Mouse (Mus musculus) forebrain, embryonic 15.5 days (tissue): ENCODE measurements around the gene Thbs2. TPM values are rescaled to one million over a fixed set of nuclear protein-coding genes. Genes with fewer than 3 reads are reported as not detected.

Experiments used
- ATAC-seq: fragments of 200-750 bp; cut with Nextera tagmentation; replicated peaks from 2 replicates; pipeline ENCODE4 v1.8.0; 2017; ENCODE audit warnings: mild to moderate bottlenecking, moderate TSS enrichment, moderate library complexity
- H3K27ac ChIP-seq: fragments of 300-500 bp; sonication (generic); replicated peaks from 2 replicates; pipeline ENCODE4 v1.5.1; 2015; ENCODE audit warnings: mild to moderate bottlenecking, inconsistent platforms
- H3K27me3 ChIP-seq: fragments of 300-500 bp; sonication (generic); 2 replicates; pipeline ENCODE4 v1.6.1; 2015; ENCODE audit warnings: inconsistent platforms
- H3K36me3 ChIP-seq: fragments of 300-500 bp; sonication (generic); 2 replicates; pipeline ENCODE4 v1.6.1; 2015; ENCODE audit warnings: mild to moderate bottlenecking, inconsistent platforms
- H3K4me1 ChIP-seq: fragments of 300-500 bp; sonication (generic); 2 replicates; pipeline ENCODE4 v1.6.1; 2015; ENCODE audit warnings: inconsistent platforms
- H3K4me2 ChIP-seq: fragments of 300-500 bp; sonication (generic); replicated peaks from 2 replicates; pipeline ENCODE4 v1.6.1; 2015; ENCODE audit warnings: mild to moderate bottlenecking, inconsistent platforms
- H3K4me3 ChIP-seq: fragments of 300-500 bp; sonication (generic); 2 replicates; pipeline ENCODE4 v1.5.1; 2015; ENCODE audit warnings: mild to moderate bottlenecking, inconsistent platforms
- H3K9ac ChIP-seq: fragments of 300-500 bp; sonication (generic); replicated peaks from 2 replicates; pipeline ENCODE4 v1.6.1; 2015; ENCODE audit warnings: mild to moderate bottlenecking, inconsistent platforms
- H3K9me3 ChIP-seq: fragments of 300-500 bp; sonication (generic); 2 replicates; pipeline ENCODE4 v1.6.1; 2016; ENCODE audit warnings: inconsistent platforms
- WGBS: fragments of 180-500 bp; shearing (Covaris S2); methylation state at CpG from one replicate; pipeline ENCODE4 v1.1.7; 2015; ENCODE audit warnings: mixed read lengths; 5-methylcytosine and 5-hydroxymethylcytosine counted together
- polyA plus RNA-seq: library from polyadenylated mRNA; unstranded; fragments of >200 nt; fragmentation: Nextera tagmentation; extraction: Ambion mirVana; gene quantifications from 2 replicates; pipeline ENCODE4 v1.2.1, GENCODE M21; 2015

Gene Thbs2
- polyA plus RNA-seq, 1 experiment from 2014 or later, result 1.2 TPM

- H3K4me1 ChIP-seq, result no peaks in the 10 kb centered on the region
- no peaks in the 10 kb centered on the region for H3K36me3 ChIP-seq
- H3K4me3 ChIP-seq, result no peak overlapping the region
- H3K27ac ChIP-seq, result no peak overlapping the region
- no peak overlapping the region for H3K4me2 ChIP-seq
- no peak for ATAC-seq
- no peak overlapping the region for H3K9ac ChIP-seq
- no peaks in the 10 kb centered on the region for H3K27me3 ChIP-seq
- H3K9me3 ChIP-seq, result no peaks in the 10 kb centered on the region
- 92% methylated on average over 3 of the region's 3 CpGs for WGBS
These were observed 74.0 kb downstream of the Thbs2 start for GRCm38 (mm10) chr17:14620037-14620436.

GRCm38 (mm10) chr17:14619038-14619437 is 75.0 kb downstream of the Thbs2 start:
- Histone ChIP-seq H3K4me1 (no peaks in the 10 kb centered on the region), H3K27me3 (no peaks in the 10 kb centered on the region), H3K4me3 (no peak overlapping the region), H3K36me3 (no peaks in the 10 kb centered on the region), H3K4me2 (no peak overlapping the region), H3K9me3 (no peaks in the 10 kb centered on the region), H3K9ac (no peak overlapping the region), H3K27ac (no peak overlapping the region)
- 87% methylated on average over 4 of the region's 4 CpGs for WGBS
- no peak for ATAC-seq

Other genes starting within 250 kb of the Thbs2 start
- gene Wdr27, start 248.9 kb upstream of the Thbs2 start, polyA plus RNA-seq, result 7.9 and 8.8 TPM in 2 replicates
- gene 1600012H06Rik, start 248.9 kb upstream of the Thbs2 start, polyA plus RNA-seq, result 28.5 and 31.7 TPM in 2 replicates